Mouse (Mus musculus) stomach, embryonic 14.5 days (tissue): ENCODE measurements at regions not wholly inside any gene's neighbourhood (a gene's known extent, or its start where the extent isn't known, plus 50 kb on each side); places are given as distances from the start of the nearest gene placed in this dataset.
A peak's percentile ranks its signal among the peaks of the same experiment; 100 is the strongest.

Experiments
- ATAC-seq: fragments of 200-750 bp; cut with Nextera tagmentation; 2 replicates; pipeline ENCODE4 v1.8.0; 2017; ENCODE audit warnings: low read depth, moderate TSS enrichment; ENCODE audit not compliant: insufficient number of reproducible peaks, insufficient read depth, low FRiP score
- H3K27ac ChIP-seq: fragments of 300-500 bp; sonication (generic); 2 replicates; pipeline ENCODE4 v1.5.1; 2014; ENCODE audit warnings: mild to moderate bottlenecking, low read length, moderate library complexity, mixed read lengths
- H3K27me3 ChIP-seq: fragments of 300-500 bp; sonication (generic); 2 replicates; pipeline ENCODE4 v1.6.1; 2014; ENCODE audit warnings: low read length, control low read depth, mixed read lengths; ENCODE audit not compliant: control insufficient read depth, insufficient read depth
- H3K36me3 ChIP-seq: fragments of 300-500 bp; sonication (generic); 2 replicates; pipeline ENCODE4 v1.6.1; 2014; ENCODE audit warnings: mild to moderate bottlenecking, control low read depth, low read length, moderate library complexity, mixed read lengths; ENCODE audit not compliant: control insufficient read depth, insufficient read depth
- H3K4me1 ChIP-seq: fragments of 300-500 bp; sonication (generic); 2 replicates; pipeline ENCODE4 v1.6.1; 2014; ENCODE audit warnings: low read length, control low read depth, mixed read lengths; ENCODE audit not compliant: control insufficient read depth, insufficient read depth
- H3K4me2 ChIP-seq: fragments of 300-500 bp; sonication (generic); replicated peaks from 2 replicates; pipeline ENCODE4 v1.6.1; 2014; ENCODE audit warnings: low read depth, low read length, control low read depth
- H3K4me3 ChIP-seq: fragments of 300-500 bp; sonication (generic); 2 replicates; pipeline ENCODE4 v1.5.1; 2014; ENCODE audit warnings: low read depth, low read length, control low read depth
- H3K9ac ChIP-seq: fragments of 300-500 bp; sonication (generic); replicated peaks from 2 replicates; pipeline ENCODE4 v1.6.1; 2014; ENCODE audit warnings: low read depth, mild to moderate bottlenecking, control low read depth, low read length, moderate library complexity, mixed read lengths
- H3K9me3 ChIP-seq: fragments of 300-500 bp; sonication (generic); 2 replicates; pipeline ENCODE4 v1.6.1; 2016; ENCODE audit warnings: low read depth, low read length, control low read depth; ENCODE audit not compliant: control insufficient read depth
- WGBS: fragments of 180-500 bp; shearing (Covaris S2); extraction: QIAGEN DNeasy Blood & Tissue Kit; methylation state at CpG from one replicate; pipeline ENCODE4 v1.1.7; 2014; 5-methylcytosine and 5-hydroxymethylcytosine counted together

DNA sequence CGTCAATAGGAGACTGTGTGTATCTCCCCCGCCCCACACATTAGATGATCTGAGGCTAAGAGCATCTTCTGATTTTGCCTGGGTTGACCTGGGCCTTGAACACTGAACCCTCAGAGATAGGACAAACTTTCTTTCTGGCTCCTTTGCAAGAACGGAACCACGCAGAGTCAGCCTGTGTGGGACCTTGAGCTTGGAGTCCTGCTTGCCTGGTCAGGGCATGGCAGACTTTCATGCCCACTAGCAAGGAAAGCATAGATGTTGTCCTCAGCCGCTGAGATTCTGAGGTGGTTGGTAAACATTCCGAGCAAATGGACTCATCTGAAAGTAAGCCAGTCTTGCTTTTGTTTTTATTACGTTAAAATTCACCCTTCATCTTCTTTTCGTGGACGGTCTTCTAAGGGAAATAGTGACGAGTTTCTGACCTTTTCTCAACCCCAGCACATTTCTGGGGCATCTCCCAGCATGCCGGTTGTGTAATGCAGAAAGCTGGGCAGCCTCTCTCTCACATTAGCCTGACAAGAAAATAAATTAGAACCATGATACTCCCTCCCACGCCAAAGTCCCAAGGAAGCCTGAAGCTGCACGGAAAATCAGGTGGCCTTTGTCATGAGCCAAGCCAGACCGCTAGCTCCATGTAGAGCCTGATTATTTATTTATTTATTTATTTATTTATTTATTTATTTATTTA is 79.2 kb upstream of the Ppm1b start:
- 0 out of 2 replicates have a peak, but pooled peaks have one; percentile 46 for ATAC-seq
- no peak overlapping the region for H3K4me3 ChIP-seq
- H3K36me3 ChIP-seq: no peaks in the 10 kb centered on the region
- H3K4me2 ChIP-seq: no peak overlapping the region
- H3K9ac ChIP-seq: no peak overlapping the region
- 69% methylated on average over 14 of the region's 14 CpGs for WGBS
- H3K4me1 ChIP-seq: no peaks in the 10 kb centered on the region
- no peaks in the 10 kb centered on the region for H3K27me3 ChIP-seq
- no peak overlapping the region for H3K27ac ChIP-seq
- no peaks in the 10 kb centered on the region for H3K9me3 ChIP-seq

GRCm38 (mm10) chr17:84877864-84878224 is 78.7 kb upstream of the Ppm1b start:
- no peak overlapping the region for H3K27ac ChIP-seq
- 18% methylated on average over 10 of the region's 10 CpGs for WGBS
- H3K27me3 ChIP-seq: no peaks in the 10 kb centered on the region
- H3K9me3 ChIP-seq: no peaks in the 10 kb centered on the region
- no peak overlapping the region for H3K4me3 ChIP-seq
- H3K9ac ChIP-seq: no peak overlapping the region
- ATAC-seq: no peak
- H3K4me2 ChIP-seq: no peak overlapping the region
- H3K4me1 ChIP-seq: no peaks in the 10 kb centered on the region
- no peaks in the 10 kb centered on the region for H3K36me3 ChIP-seq

DNA sequence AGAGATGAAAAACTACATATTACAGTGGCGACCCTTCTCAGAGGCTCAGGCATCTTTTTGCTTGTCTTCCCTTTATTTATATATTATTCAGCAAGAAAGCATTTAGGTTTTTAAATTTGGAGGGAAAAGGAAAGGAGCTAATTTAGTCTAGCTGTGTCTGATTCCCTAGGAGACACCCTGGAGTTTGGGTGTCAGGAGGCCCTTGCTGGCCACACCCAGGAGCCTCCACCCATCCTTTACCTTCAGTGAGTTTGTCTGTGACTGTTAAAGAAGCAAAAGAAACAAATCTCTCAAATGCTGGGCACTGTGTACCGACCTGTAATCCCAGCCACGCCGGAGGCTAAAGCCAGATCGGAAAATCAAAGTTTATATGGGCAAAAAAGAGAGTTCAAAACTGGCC is 78.2 kb upstream of the Ppm1b start:
- no peak for ATAC-seq
- H3K4me3 ChIP-seq: no peak overlapping the region
- H3K27ac ChIP-seq: 0 out of 2 replicates have a peak overlapping the region, but pooled peaks have one; percentile 7
- no peak overlapping the region for H3K4me2 ChIP-seq
- no peaks in the 10 kb centered on the region for H3K27me3 ChIP-seq
- H3K4me1 ChIP-seq: no peaks in the 10 kb centered on the region
- H3K9me3 ChIP-seq: no peaks in the 10 kb centered on the region
- H3K36me3 ChIP-seq: no peaks in the 10 kb centered on the region
- no peak overlapping the region for H3K9ac ChIP-seq
- WGBS: 81% methylated on average over 5 of the region's 5 CpGs

GRCm38 (mm10) chr17:84879146-84879545 is 77.4 kb upstream of the Ppm1b start:
- no peaks in the 10 kb centered on the region for H3K27me3 ChIP-seq
- no peak overlapping the region for H3K4me2 ChIP-seq
- H3K9ac ChIP-seq: no peak overlapping the region
- H3K27ac ChIP-seq: no peak overlapping the region
- no peak overlapping the region for H3K4me3 ChIP-seq
- no peaks in the 10 kb centered on the region for H3K4me1 ChIP-seq
- peak; percentile 74; the same call in 1 of the 2 replicates for ATAC-seq
- WGBS: 75% methylated on average over 10 of the region's 10 CpGs
- H3K36me3 ChIP-seq: no peaks in the 10 kb centered on the region
- H3K9me3 ChIP-seq: no peaks in the 10 kb centered on the region

DNA sequence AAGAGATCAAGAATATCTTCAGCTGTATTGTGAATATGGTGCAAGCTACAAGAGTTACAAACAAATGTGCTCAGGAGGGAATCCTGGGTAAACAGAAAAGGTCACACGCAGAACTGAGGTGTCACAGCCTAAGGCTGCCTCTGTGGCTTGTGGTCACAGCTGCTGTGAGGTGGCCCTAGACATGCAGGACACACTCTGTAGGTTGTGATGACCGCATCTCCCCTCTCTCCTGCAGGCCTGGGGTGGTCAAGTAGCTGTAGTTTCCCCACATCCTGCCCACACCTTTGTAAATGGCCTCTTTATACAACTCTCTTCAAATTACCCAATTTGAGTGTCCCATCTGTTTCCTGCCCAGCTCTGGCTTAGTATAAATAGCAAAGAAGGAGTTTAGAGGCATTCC is 75.6 kb upstream of the Ppm1b start:
- Histone ChIP-seq H3K9ac (no peak overlapping the region), H3K27ac (no peak overlapping the region), H3K36me3 (no peaks in the 10 kb centered on the region), H3K27me3 (no peaks in the 10 kb centered on the region), H3K4me1 (no peaks in the 10 kb centered on the region), H3K4me2 (no peak overlapping the region), H3K4me3 (no peak overlapping the region), H3K9me3 (no peaks in the 10 kb centered on the region)
- no peak for ATAC-seq
- 69% methylated on average over 2 of the region's 2 CpGs for WGBS

DNA sequence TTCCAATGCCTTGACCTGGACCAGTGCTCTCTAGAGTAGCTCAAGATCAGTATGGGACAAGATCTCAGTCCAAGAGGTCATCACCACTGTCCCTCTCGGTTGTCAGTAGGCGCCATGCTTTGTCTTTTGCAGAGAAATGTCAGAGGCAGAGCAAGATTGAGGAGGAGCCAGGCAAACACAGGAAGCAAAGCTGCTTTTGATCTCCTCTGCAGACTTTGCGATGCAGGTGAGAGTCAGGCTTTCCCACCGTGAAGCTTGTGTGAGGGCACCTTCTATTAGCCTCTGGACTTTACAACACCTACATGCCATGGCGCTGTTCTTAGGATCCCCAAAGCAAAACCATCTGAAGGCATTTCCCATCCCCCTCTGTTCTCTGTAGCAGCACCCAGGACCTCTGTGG is 68.0 kb upstream of the Ppm1b start:
- ATAC-seq: no peak
- Histone ChIP-seq H3K27me3 (no peaks in the 10 kb centered on the region), H3K36me3 (no peaks in the 10 kb centered on the region), H3K4me1 (no peaks in the 10 kb centered on the region), H3K4me2 (no peak overlapping the region), H3K9ac (no peak overlapping the region), H3K9me3 (no peaks in the 10 kb centered on the region), H3K4me3 (no peak overlapping the region), H3K27ac (no peak overlapping the region)
- 79% methylated on average over 5 of the region's 5 CpGs for WGBS

- Histone ChIP-seq H3K4me2 (no peak overlapping the region), H3K36me3 (no peaks in the 10 kb centered on the region), H3K4me1 (no peaks in the 10 kb centered on the region), H3K4me3 (no peak overlapping the region), H3K27me3 (no peaks in the 10 kb centered on the region), H3K9ac (no peak overlapping the region), H3K27ac (no peak overlapping the region), H3K9me3 (no peaks in the 10 kb centered on the region)
- ATAC-seq: no peak
- WGBS: 76% methylated on average over 12 of the region's 12 CpGs
Measured at GRCm38 (mm10) chr17:84890871-84891599, 65.5 kb upstream of the Ppm1b start.

DNA sequence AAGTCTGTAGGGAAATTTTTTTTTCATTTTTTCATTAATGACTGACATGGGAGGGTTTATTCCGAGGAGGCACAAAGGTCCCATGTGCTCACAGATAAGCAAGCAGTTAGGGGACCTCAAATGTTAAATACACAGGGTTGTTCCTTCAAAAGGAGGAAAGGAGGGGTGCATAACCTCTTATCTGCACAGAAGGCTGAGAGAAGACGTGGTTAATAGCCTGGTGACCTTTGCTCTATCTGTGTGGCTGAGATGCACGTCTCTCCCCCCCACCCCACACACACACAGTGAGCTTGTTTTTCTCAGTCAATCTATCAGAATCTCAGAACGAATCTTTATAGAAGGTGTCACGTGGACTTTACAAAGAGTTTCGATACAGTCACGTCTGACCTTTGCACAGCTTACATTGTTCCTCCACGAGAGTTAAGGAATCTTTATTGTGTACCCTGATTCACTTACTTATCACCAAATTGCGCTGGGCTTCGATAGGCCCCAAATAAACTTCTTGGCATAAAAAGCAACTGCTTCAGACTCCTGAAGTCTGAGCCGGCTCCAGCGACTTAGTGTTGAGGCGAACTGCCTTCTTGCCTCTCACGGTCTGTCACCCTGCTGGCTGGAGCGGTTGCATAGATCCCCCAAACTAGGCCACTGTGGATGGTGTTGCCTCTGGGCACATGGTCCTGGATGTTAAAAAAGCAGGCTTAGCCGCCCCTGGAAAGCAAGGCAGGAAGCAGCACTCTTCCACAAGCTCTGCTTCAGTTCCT is 63.1 kb upstream of the Ppm1b start:
- no peak overlapping the region for H3K27ac ChIP-seq
- H3K4me1 ChIP-seq: no peaks in the 10 kb centered on the region
- 66% methylated on average over 16 of the region's 16 CpGs for WGBS
- no peak overlapping the region for H3K9ac ChIP-seq
- no peaks in the 10 kb centered on the region for H3K27me3 ChIP-seq
- H3K4me3 ChIP-seq: no peak overlapping the region
- peak; percentile 37; the same call in 1 of the 2 replicates for ATAC-seq
- no peaks in the 10 kb centered on the region for H3K36me3 ChIP-seq
- H3K4me2 ChIP-seq: no peak overlapping the region
- H3K9me3 ChIP-seq: no peaks in the 10 kb centered on the region
